Mouse (Mus musculus) forebrain, embryonic 13.5 days (tissue): ENCODE data around the gene Cspg5. TPM values are rescaled to one million over a fixed set of nuclear protein-coding genes. Genes with fewer than 3 reads are reported as not detected.
A peak's percentile ranks its signal among the peaks of the same experiment; 100 is the strongest.

ENCODE experiments used
- ATAC-seq: fragments of 200-750 bp; cut with Nextera tagmentation; 2 replicates; pipeline ENCODE4 v1.8.0; 2017
- H3K27ac ChIP-seq: fragments of 300-500 bp; sonication (generic); 2 replicates; pipeline ENCODE4 v1.5.1; 2015; ENCODE audit warnings: inconsistent platforms, mild to moderate bottlenecking, moderate library complexity
- H3K27me3 ChIP-seq: fragments of 300-500 bp; sonication (generic); 2 replicates; pipeline ENCODE4 v1.6.1; 2015; ENCODE audit warnings: mild to moderate bottlenecking, inconsistent platforms
- H3K36me3 ChIP-seq: fragments of 300-500 bp; sonication (generic); 2 replicates; pipeline ENCODE4 v1.6.1; 2015; ENCODE audit warnings: mild to moderate bottlenecking, inconsistent platforms; ENCODE audit not compliant: poor library complexity, severe bottlenecking
- H3K4me1 ChIP-seq: fragments of 300-500 bp; sonication (generic); 2 replicates; pipeline ENCODE4 v1.6.1; 2015; ENCODE audit warnings: inconsistent platforms
- H3K4me2 ChIP-seq: fragments of 300-500 bp; sonication (generic); 2 replicates; pipeline ENCODE4 v1.6.1; 2015; ENCODE audit warnings: inconsistent platforms, mild to moderate bottlenecking, moderate library complexity
- H3K4me3 ChIP-seq: fragments of 300-500 bp; sonication (generic); 2 replicates; pipeline ENCODE4 v1.5.1; 2015; ENCODE audit warnings: mild to moderate bottlenecking, inconsistent platforms
- H3K9ac ChIP-seq: fragments of 300-500 bp; sonication (generic); 2 replicates; pipeline ENCODE4 v1.6.1; 2015; ENCODE audit warnings: mild to moderate bottlenecking, inconsistent platforms
- H3K9me3 ChIP-seq: fragments of 300-500 bp; sonication (generic); replicated peaks from 2 replicates; pipeline ENCODE4 v1.6.1; 2016; ENCODE audit warnings: inconsistent platforms
- WGBS: fragments of 180-500 bp; shearing (Covaris S2); methylation state at CpG from one replicate; pipeline ENCODE4 v1.1.7; 2015; 5-methylcytosine and 5-hydroxymethylcytosine counted together
- polyA plus RNA-seq: library from polyadenylated mRNA; unstranded; fragments of >200 nt; fragmentation: Nextera tagmentation; extraction: Ambion mirVana; gene quantifications from 2 replicates; pipeline ENCODE4 v1.2.1, GENCODE M21; 2015

The Cspg5 gene
- 29.4 and 35.0 TPM in 2 replicates for polyA plus RNA-seq

- ATAC-seq: no peak
- peak within 1 kb of the TSS; percentile 86 for H3K9ac ChIP-seq
- H3K4me3 ChIP-seq: peak within 1 kb of the TSS; percentile 79
- H3K27ac ChIP-seq: no peak within 1 kb of the TSS
- 95% methylated on average over 7 of the region's 7 CpGs for WGBS
- no peaks in the 10 kb centered on the region; the same call in 1 of the 2 replicates for H3K27me3 ChIP-seq
- H3K36me3 ChIP-seq: peaks cover 41% of the 10 kb centered on the region
- H3K4me2 ChIP-seq: peak within 1 kb of the TSS; percentile 99
- H3K4me1 ChIP-seq: peaks cover 22% of the 10 kb centered on the region
- no peaks in the 10 kb centered on the region for H3K9me3 ChIP-seq
These were observed at the start of gene Cspg5 for GRCm38 (mm10) chr9:110243221-110243833. Gene Cspg5, plus strand, starts transcription at chr9:110243783.

GRCm38 (mm10) chr9:110199870-110200269 is 43.7 kb upstream of the Cspg5 start:
- Histone ChIP-seq H3K36me3 (peaks cover 84% of the 10 kb centered on the region), H3K4me1 (peaks cover 3% of the 10 kb centered on the region), H3K27ac (no peak overlapping the region), H3K4me3 (no peak overlapping the region), H3K4me2 (no peak overlapping the region), H3K9me3 (no peaks in the 10 kb centered on the region), H3K27me3 (no peaks in the 10 kb centered on the region), H3K9ac (no peak overlapping the region)
- 91% methylated on average over 2 of the region's 2 CpGs for WGBS
- no peak for ATAC-seq

- Histone ChIP-seq H3K4me1 (peaks cover 40% of the 10 kb centered on the region), H3K4me3 (no peak overlapping the region), H3K27ac (peak overlapping the region; percentile 96), H3K4me2 (peak overlapping the region; percentile 29), H3K36me3 (peaks cover 76% of the 10 kb centered on the region), H3K27me3 (no peaks in the 10 kb centered on the region), H3K9me3 (no peaks in the 10 kb centered on the region), H3K9ac (peak overlapping the region; percentile 10)
- WGBS: 8% methylated on average over 15 of the region's 15 CpGs
- ATAC-seq: peak; percentile 94
These were observed 37.8 kb upstream of the Cspg5 start for GRCm38 (mm10) chr9:110205526-110206404.

GRCm38 (mm10) chr9:110206437-110206836 is 37.1 kb upstream of the Cspg5 start:
- Histone ChIP-seq H3K4me3 (no peak overlapping the region), H3K36me3 (peaks cover 75% of the 10 kb centered on the region), H3K9ac (no peak overlapping the region), H3K27me3 (no peaks in the 10 kb centered on the region), H3K9me3 (no peaks in the 10 kb centered on the region), H3K4me2 (no peak overlapping the region), H3K27ac (peak overlapping the region; percentile 96), H3K4me1 (peaks cover 40% of the 10 kb centered on the region)
- no peak for ATAC-seq
- 35% methylated on average over 2 of the region's 2 CpGs for WGBS

GRCm38 (mm10) chr9:110208265-110208664 is 35.3 kb upstream of the Cspg5 start:
- Histone ChIP-seq H3K9ac (no peak overlapping the region), H3K4me2 (no peak overlapping the region), H3K27me3 (no peaks in the 10 kb centered on the region), H3K36me3 (peaks cover 74% of the 10 kb centered on the region), H3K4me3 (no peak overlapping the region), H3K4me1 (peaks cover 40% of the 10 kb centered on the region), H3K27ac (no peak overlapping the region), H3K9me3 (no peaks in the 10 kb centered on the region)
- ATAC-seq: no peak
- 74% methylated on average over 7 of the region's 7 CpGs for WGBS

- H3K4me2 ChIP-seq: no peak overlapping the region
- 36% methylated on average over 3 of the region's 3 CpGs for whole genome bisulfite sequencing
- no peak overlapping the region for H3K9ac ChIP-seq
- peaks cover 40% of the 10 kb centered on the region for H3K4me1 ChIP-seq
- peaks cover 73% of the 10 kb centered on the region for H3K36me3 ChIP-seq
- H3K4me3 ChIP-seq: no peak overlapping the region
- H3K27me3 ChIP-seq: no peaks in the 10 kb centered on the region
- H3K27ac ChIP-seq: 0 out of 2 replicates have a peak overlapping the region, but pooled peaks have one; percentile 15
- no peak for ATAC-seq
- H3K9me3 ChIP-seq: no peaks in the 10 kb centered on the region
These were observed 34.6 kb upstream of the Cspg5 start for GRCm38 (mm10) chr9:110208967-110209366.

- H3K36me3 ChIP-seq: peaks cover 93% of the 10 kb centered on the region
- WGBS: 92% methylated on average over 4 of the region's 4 CpGs
- H3K4me2 ChIP-seq: no peak overlapping the region
- H3K9me3 ChIP-seq: no peaks in the 10 kb centered on the region
- no peak for ATAC-seq
- no peak overlapping the region for H3K4me3 ChIP-seq
- no peaks in the 10 kb centered on the region for H3K27me3 ChIP-seq
- no peaks in the 10 kb centered on the region for H3K4me1 ChIP-seq
- no peak overlapping the region for H3K27ac ChIP-seq
- no peak overlapping the region for H3K9ac ChIP-seq
These were observed 19.3 kb upstream of the Cspg5 start for GRCm38 (mm10) chr9:110224273-110224672.

GRCm38 (mm10) chr9:110226191-110226590 is 17.4 kb upstream of the Cspg5 start:
- no peaks in the 10 kb centered on the region for H3K4me1 ChIP-seq
- 92% methylated on average over 4 of the region's 4 CpGs for WGBS
- peaks cover 93% of the 10 kb centered on the region for H3K36me3 ChIP-seq
- no peaks in the 10 kb centered on the region for H3K9me3 ChIP-seq
- no peak for ATAC-seq
- no peak overlapping the region for H3K4me3 ChIP-seq
- H3K9ac ChIP-seq: no peak overlapping the region
- no peaks in the 10 kb centered on the region for H3K27me3 ChIP-seq
- H3K4me2 ChIP-seq: no peak overlapping the region
- no peak overlapping the region for H3K27ac ChIP-seq

- WGBS: 93% methylated on average over 6 of the region's 6 CpGs
- Histone ChIP-seq H3K27me3 (no peaks in the 10 kb centered on the region), H3K4me2 (no peak overlapping the region), H3K9me3 (no peaks in the 10 kb centered on the region), H3K9ac (no peak overlapping the region), H3K4me3 (no peak overlapping the region), H3K27ac (no peak overlapping the region), H3K36me3 (peaks cover 93% of the 10 kb centered on the region), H3K4me1 (no peaks in the 10 kb centered on the region)
- no peak for ATAC-seq
These were observed 14.9 kb upstream of the Cspg5 start for GRCm38 (mm10) chr9:110228671-110229070.

GRCm38 (mm10) chr9:110229112-110229511 is 14.5 kb upstream of the Cspg5 start:
- WGBS: 93% methylated on average over 1 of the region's 1 CpGs
- H3K9me3 ChIP-seq: no peaks in the 10 kb centered on the region
- no peak for ATAC-seq
- peaks cover 93% of the 10 kb centered on the region for H3K36me3 ChIP-seq
- no peak overlapping the region for H3K9ac ChIP-seq
- H3K4me3 ChIP-seq: no peak overlapping the region
- no peak overlapping the region for H3K4me2 ChIP-seq
- H3K4me1 ChIP-seq: no peaks in the 10 kb centered on the region
- no peak overlapping the region for H3K27ac ChIP-seq
- no peaks in the 10 kb centered on the region for H3K27me3 ChIP-seq

GRCm38 (mm10) chr9:110229566-110230248 is 13.9 kb upstream of the Cspg5 start:
- Histone ChIP-seq H3K4me2 (no peak overlapping the region), H3K9me3 (no peaks in the 10 kb centered on the region), H3K27me3 (no peaks in the 10 kb centered on the region), H3K36me3 (peaks cover 93% of the 10 kb centered on the region), H3K9ac (no peak overlapping the region), H3K4me3 (no peak overlapping the region), H3K4me1 (no peaks in the 10 kb centered on the region), H3K27ac (no peak overlapping the region)
- no peak for ATAC-seq
- WGBS: 86% methylated on average over 10 of the region's 10 CpGs
